Mouse (Mus musculus) lung, postnatal 4 days (tissue): Measurements from ENCODE around the gene Fetub.

Experiments used
- DNase-seq, 2 experiments: peaks; one replicate each; pipeline ENCODE4 v3.0.0; 2021

The Fetub gene

GRCm38 (mm10) chr16:22967383-22968030 is 49.4 kb downstream of the Fetub start:
- no peak for DNase-seq
